Mouse (Mus musculus) NIH3T3 (cell line): ENCODE results near the gene Gm10337.

Experiments
- DNase-seq: peaks from one replicate; pipeline ENCODE4 v3.0.0-alpha.2; 2012; ENCODE audit warnings: low read depth

The Gm10337 gene

DNA sequence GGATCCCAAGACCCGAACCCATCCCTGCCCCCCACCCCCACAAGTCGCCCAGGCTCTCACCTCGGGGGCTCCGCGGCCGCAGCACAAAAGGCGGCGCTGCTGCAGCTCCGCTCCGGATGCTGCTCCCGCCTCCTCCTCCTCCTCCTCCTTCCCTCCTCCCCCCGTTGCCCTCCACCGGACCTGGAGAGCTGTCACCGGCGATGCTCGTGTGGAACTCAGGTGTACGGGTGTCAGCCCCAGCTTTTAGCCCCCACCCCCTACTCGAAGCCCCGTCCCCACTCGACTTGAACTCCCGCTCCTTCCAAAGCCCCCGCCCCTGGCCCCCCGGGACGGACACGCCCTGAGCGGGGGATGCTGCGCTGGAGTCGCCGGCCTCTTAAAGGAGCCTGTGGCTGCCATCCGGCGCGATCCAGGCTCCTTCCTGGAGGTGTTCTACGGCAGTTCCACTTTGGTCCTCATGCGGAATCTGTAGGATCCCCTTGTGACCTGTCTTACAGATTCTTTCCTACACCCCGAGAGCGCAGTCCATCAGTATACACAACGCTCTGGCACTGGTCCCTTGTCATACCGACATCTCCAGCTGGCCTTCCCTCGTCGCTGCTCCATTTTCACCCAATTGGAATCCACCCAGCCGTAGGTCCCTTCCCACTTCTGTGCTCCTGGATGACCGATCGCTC lies 13.3 kb downstream of the Gm10337 start, which contains the start of gene Map3k12:
Gene Map3k12 (minus strand): TSS at position 337 of the 677 bp plus-strand sequence.
- peak; percentile 65 for DNase-seq

DNA sequence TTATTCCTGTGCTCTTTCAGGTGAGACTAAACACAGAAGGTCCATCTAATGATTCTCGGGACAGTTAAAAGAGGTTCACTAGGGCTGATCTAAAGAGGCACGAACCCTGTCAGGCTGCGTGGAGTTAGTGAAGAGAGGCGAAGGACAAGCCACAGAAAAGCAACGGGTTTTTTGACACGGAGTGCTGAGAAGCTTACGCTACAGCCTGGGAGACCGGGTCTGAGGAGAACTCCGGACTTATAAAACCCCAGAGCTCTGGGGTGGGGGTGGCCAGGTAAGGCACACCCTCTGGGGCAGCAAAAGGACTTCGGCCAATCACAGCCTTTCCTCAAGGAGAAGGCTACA lies 14.1 kb downstream of the Gm10337 start:
- DNase-seq = no peak

DNA sequence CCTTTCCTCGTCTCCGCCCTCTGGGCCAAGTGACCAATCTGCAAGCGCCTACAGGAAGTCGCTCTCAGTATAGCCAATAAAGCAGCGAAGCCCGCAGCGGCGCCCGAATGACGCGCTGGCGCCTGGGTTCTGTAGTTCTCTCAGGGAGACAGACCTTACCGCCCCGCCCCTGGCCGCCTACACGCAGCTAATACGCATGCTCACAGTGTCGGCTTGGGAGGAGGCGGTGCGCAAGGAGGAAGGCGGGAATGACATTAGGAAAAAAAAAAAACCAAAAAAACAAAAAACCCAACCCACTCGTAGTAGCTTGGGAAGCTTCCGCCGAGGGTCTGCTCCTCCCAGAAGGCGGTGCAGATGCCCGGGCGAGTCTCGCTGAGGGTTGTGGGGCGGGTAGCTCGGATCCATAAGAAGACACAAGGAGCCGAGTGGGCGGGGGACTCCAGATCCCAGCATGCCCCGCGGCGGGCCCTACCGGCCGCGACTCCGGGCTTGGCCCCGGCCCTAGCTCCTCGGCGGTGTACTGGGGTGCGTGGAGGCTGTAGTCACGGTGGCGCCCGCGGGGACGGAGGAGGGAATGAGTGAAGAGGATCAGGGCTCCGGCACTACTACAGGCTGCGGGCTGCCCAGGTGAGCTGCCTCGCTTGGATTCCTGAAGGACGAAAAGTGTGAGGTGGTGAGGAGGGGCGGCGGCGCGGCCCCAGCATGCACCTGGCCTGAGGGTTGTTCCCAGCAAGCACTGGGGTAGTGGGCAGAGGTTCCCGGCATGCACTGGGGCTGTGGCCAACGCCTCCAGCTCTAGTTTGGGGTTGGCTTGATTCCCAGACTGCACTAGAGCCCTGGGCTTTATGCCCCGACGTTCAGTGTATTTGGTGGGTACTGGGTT lies 14.7 kb downstream of the Gm10337 start, which contains the start of gene Tarbp2:
Gene Tarbp2 (plus strand): TSS at position 217 of the 883 bp plus-strand sequence.
- DNase-seq = peak; percentile 100

DNA sequence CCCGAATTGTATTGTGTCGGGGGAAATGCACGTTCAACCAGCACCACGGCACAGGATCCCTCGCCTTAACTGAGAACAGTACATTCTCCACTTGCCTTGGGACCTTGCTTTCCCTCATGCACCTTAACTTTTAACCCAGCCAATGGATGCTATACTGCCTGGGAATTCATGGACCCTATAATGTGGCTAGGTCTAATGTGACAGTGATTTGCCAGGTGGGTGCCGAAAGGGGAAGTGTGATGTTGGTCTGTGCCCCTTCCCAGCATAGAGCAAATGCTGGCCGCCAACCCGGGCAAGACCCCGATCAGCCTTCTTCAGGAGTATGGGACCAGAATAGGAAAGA lies 15.3 kb downstream of the Gm10337 start:
- DNase-seq = no peak

DNA sequence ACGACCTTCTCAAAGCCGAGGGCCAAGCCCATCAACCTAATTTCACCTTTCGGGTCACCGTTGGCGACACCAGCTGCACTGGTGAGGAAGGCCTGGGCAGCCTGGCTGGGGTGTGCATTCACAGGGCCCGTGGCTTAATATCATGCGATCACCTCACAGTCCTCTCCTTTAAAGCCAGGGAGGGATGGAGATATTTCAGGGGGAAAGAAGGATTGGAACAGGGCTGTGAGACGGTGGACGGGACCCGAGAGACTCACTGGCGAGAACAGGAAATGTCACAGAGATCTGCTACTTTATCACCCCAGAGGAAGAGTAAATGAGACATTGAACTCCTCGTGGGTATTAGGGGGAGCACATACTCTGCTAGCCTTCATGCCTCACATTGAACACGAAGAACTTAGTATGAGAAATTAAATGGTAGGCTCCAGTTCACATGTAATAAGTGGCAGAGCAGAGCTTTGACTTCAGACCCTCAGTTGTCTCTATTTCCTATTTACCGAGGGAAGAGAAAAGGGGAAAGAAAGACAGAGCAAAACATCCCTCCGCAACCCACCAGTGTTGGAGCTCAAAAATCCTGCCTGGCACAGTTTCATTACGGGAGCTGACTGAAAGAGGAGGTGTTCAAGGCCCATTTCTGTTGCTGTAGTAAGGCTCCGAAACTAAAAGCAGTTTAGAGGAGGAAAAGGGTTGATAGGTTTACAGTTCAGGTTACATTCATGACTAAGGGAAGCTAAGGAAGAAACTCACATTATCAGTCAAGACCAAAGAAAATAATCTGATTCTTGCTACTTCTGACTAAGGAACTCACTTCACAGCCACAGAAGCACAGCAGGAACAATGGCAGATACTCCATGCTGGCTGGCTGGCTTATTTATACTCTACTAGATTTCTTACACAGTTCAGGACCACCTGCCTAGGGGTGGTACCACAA lies 16.0 kb downstream of the Gm10337 start:
- DNase-seq = no peak

DNA sequence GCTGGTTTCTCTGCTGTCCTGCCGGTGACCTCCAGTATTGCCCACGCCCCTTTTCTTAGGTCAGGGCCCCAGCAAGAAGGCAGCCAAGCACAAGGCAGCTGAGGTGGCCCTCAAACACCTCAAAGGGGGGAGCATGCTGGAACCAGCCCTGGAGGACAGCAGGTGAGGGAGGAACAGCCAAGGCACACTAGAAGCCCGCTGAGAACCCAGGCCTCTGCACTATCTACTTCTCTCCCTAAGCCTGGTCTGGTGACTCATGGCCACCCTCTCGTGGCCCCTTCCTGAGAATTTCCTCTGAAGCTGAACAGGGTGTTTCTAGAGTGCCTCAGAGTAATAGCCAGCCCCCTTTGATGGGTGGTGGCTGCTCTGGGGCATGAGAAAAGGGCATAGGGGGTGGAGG lies 16.9 kb downstream of the Gm10337 start:
- peak; percentile 70 for DNase-seq

DNA sequence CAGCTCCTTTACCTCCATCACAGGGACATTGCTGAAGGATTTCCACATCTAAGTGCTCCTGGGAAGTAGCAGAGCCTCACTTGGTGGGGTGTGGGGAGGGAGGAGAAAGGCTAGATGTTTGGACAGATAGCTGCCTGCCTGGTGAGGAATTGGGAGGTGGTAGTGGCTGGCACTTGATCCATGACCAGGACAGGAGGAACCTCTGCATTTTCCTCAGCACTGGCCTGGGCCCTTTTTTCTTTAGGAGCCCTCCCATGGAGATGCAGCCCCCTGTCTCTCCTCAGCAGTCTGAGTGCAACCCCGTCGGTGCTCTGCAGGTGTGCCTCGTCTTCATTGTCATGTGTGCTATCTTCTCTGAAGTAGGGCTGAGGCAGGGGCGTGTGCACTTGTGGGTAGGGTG lies 18.0 kb downstream of the Gm10337 start:
- DNase-seq = no peak

DNA sequence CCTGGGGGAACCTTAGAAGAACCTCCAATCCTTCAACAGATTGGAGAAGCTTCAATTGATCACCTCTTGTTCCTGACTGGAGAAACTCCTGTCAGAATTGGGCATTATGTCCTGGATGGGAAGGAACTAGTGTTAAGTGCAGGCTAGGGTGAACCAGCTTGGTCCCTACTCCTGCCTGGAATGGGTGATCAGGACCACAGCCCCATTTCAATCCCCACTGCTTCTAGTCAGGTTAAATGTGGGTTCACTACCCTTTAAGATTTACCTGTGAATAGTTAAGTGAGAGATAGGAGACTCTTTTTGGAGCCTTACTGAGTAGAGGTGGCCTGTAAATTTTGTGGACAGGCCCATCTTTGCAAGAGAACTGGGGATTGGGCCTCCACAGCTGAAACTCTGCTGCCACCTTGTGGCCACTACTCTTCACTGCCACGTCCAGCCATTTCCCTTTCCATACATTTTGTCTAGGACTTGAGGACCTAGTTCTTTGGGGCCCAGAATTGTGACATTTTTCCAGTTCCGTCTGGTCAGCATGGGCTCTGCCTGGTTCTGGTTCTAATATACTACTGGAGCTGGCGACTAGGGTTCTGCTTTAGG lies 21.5 kb downstream of the Gm10337 start, which contains the start of gene Npff:
Gene Npff (minus strand): TSS at position 51 of the 594 bp plus-strand sequence.
- DNase-seq = peak; percentile 91

DNA sequence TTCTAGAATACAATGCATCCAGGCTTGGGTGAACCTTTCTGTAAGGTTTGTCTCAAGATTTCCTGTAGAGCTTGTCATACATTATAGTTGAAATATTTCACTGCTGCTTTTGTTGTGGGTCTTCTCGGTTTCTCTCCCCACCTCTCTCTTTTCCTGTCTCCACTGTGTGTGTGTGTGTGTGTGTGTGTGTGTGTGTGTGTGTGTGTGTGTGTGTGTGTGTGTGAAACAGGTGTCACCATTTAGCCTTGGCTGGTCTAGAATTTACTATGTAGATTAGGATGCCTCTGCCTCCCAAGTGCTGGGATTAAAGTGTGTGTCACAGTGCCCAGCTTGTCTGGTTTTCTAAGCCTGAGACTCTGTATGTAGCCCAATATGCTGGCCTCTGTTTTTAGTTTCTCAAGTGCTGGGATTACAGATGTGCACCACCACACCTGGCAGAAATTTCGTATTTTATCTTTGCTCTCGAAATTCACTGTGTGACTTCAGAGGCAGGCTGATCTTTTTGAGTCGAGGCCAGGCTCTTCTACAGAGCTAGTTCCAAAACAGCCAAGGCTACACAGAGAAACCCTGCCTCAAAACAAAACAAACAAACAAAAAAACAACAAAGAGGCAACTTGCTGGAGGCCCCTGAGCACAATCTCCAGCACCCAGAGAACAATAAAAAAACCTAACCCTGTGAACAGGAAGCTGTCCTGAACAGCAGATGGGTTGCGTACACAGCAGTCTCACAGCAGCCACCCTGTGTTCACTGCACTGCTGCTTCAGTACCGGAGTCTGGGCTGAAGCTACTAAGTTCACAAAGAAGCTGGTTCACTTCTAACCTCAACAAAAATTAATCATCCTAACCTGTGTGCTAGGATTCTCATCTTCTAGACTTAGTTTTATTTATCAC lies 22.8 kb downstream of the Gm10337 start:
- DNase-seq = no peak

DNA sequence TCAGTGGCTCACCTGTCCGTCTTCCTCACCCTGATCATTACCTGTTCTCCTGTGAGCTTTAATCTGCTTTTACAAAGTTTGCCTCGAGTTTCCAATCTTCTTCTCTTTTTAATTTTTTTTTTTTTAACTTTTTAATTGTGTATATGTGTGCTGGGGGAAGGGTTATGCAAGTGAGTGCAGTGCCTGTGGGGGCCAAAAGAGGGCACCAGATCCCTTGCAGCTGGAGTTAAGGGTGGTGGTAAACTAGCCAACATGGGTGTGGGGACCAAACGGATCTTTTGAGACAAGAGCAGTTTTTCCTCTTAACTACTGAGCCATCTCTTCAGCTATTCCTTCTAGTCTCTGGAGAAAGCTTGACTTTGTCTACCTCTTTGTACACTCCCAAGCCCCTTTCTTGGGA lies 24.4 kb downstream of the Gm10337 start:
- DNase-seq = peak; percentile 58

DNA sequence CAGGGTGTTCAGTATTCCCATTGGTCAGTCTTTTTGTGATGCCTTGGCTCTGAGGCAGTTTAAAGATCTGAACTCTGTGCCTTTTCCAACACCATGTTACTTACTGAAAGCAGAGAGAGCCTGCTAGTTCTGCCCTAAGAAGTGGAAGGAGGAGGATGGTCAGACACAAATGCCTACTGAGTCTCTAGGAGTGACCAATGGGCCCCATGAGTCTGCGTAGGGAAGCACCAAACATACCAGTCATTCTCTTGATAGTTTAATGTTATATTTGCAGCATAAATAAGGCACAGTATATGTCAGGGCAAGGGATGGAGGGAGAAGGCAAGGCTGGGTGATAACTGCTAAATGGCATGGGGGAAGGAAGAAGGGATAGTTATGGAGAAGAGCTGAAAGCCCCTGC lies 24.9 kb downstream of the Gm10337 start:
- no peak for DNase-seq

DNA sequence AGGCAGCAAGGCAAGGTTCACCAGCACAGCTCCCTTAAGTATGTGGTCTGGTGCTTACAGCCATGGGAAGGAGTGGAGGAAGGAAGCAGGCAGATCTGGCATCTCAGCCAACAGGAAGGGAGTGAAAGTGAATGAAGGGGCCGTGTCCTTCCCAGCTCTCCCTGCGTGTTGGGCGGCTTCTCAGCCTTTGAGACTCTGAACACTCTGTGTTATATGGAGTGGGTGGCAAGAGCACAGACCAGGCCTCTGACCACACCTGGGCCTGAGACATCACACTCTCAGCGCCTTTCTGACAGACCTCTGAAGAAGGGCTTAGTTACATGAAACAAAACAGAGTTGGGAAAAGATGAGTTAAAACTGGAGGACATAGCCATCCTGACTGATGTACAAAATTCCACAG lies 27.0 kb downstream of the Gm10337 start:
- DNase-seq = no peak

DNA sequence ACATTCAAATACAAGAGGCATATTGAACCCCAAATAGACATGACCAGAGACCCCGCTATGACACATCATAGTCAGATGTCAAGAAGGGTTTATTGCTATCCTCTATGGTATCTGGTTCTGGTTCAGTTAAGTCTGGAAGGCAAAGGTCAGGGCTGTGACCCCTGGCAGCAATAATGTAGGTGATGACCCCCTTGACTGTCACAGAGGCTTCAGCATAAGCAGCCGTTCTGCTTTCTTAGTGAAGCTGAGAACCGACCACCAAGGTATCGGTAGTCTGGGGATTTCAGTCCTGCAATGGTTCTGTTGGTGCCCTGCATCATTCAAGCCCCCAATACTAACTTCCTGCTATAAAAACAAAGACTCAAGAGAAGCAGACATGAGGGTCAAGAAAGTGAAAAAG lies 28.1 kb downstream of the Gm10337 start:
- no peak for DNase-seq

DNA sequence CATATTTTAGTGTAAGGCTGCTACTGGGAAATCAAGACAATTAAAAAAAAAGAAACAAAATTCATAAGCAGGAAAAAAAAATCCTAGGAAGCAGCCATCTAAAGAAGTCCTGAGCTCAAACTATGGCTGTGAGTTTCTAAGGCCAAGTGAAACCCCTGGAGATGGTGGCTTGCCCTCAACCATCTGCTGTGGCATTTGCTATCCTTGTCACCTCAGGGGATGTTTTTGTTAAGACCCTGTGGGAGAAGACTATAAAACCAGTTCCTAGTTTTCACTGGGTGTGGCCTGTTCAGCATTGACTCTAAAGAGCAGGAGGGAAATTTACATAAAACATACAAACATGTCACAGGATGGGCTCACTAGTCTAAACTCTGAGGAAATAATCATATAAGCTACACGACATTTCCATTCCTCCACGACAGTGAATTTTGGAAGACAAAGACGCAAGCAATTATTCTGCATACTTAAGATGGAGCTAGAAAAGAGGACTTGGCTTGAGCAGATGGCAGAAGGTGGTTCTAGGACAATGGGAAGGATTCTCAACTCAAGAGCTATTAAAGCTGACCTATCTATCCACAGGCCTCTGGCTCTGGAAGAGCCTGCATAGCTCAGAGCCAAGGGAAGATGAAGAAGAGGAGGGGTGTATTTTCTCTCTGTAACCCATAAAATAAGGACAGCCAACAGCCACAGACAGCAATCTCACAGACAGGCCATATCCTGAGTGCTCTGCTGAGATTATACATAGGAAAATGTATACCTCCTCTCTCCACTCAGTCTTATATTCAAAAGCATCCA lies 28.8 kb downstream of the Gm10337 start:
- DNase-seq = no peak

DNA sequence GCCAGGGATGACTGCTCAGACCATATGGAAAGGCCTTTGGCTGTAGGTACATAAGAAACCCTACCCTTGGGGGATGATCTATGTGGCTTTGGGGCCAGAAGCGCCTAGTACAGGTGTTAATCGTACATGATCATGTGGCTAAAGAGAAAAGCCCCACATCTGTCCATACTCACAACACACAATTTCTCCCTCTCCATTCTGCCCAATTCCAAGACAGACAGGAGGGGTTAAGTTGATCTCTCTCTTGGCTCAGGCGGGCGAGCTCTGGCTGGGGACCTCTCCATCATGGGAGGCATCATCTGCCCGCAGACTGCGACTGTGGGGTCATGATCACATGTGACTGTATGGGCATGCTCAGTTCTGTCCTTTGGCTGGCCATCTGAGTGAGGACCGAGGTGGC lies 30.4 kb downstream of the Gm10337 start:
- no peak for DNase-seq

DNA sequence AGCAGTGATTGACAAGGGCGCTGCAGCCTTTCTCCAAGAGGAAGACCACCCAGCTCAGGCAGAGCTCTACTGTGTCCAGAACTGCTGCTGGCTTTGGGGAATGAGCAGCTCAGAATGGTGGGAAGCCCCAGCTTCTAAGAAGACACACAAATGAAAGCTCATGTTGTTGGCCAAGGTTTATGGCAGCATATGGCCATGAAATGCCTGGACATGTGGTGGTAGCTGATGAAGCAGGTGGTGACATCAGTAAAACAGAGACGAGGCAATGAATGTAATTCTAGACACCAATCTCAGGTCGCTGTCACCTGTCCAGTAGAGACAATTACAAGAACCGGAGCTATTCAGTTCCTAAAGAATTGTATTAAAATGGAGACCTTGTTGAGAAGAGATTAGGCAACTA lies 41.3 kb downstream of the Gm10337 start:
- DNase-seq = no peak

DNA sequence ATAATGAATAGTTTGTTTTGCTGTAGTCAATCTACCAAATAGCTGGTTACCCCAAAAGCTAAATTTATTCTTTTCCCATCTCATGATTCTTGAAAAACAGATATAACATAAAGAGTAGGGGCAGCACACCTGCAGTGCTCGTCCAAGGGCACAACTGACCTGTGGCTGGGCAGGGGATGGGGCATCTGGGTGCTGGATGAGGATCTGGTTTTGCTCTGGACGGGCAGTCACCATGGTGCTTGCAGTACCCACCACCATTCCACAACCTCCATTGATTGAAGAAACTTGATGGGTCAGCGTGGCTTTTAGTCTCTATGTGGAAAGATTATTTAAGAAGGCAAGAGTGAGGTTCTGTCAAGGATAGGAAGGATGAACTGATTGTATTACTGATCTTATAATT lies 42.7 kb downstream of the Gm10337 start:
- no peak for DNase-seq

DNA sequence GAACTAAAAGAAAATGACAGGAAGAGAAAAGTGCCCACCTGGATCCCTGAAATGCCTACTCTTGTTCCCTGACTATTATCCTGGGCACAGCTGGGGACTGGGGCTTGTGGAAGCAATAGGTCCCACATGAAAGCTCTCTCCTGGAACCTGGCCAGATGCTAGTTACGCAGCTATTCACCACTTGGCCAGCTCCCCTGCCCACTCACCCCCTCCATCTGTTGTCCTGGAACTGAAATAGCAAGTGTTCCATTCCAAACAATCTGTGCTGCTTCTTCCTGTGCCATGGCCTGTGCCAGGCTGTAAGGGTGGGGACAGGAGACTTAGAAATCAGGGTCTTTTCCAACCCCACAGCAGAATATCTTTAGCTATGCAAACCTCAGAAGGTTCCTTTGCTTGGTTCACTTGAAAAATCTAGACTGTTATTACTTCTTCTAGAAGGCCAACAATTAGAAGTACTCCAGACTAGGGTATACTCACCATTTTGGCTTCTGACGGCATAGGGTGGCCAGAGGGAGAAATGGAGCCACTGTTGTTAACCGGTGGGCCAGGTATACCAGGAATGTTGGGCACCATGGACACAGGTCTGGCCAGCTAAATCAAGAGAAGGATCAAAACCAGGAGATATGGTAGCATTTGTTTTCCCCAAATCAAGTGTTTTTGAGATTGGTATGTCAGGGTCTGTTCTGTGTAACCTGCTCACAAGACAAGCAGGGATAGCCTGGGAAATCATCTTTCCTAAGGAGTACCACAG lies 43.3 kb downstream of the Gm10337 start:
- DNase-seq = peak; percentile 65

DNA sequence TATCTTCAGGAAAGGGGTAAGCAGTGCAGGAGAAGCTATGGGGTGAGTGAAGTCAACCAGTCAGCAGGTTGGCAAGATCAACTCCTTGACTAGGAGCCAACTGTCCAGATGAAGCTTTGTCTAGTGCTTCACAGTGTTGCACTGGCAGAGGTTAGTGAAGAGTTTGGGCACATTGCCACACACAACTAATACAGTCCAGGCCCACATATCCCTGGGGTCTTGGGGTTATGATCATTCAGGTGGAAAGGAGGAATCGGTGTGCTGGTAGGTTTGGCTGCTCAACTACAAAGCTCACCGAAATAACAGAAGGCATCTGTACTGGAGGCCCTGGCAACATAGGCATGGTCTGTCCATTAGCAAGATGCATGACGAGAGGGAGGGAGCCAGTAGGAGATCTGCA lies 44.0 kb downstream of the Gm10337 start:
- DNase-seq = peak; percentile 32
